Mouse (Mus musculus) central nervous system, embryonic 14 days (tissue): Measurements from ENCODE around the gene Mup6. TPM values are rescaled to one million over a fixed set of nuclear protein-coding genes. Genes with fewer than 3 reads are reported as not detected.

ENCODE experiments used
- polyA plus RNA-seq: library from polyadenylated mRNA; depleted of rRNA; stranded (reverse); fragments of >200 nt; gene quantifications from 2 replicates; pipeline ENCODE4 v1.2.3, GENCODE M21; 2012; rRNA removed

Gene Mup6
- polyA plus RNA-seq: not detected in 2 replicates

DNA sequence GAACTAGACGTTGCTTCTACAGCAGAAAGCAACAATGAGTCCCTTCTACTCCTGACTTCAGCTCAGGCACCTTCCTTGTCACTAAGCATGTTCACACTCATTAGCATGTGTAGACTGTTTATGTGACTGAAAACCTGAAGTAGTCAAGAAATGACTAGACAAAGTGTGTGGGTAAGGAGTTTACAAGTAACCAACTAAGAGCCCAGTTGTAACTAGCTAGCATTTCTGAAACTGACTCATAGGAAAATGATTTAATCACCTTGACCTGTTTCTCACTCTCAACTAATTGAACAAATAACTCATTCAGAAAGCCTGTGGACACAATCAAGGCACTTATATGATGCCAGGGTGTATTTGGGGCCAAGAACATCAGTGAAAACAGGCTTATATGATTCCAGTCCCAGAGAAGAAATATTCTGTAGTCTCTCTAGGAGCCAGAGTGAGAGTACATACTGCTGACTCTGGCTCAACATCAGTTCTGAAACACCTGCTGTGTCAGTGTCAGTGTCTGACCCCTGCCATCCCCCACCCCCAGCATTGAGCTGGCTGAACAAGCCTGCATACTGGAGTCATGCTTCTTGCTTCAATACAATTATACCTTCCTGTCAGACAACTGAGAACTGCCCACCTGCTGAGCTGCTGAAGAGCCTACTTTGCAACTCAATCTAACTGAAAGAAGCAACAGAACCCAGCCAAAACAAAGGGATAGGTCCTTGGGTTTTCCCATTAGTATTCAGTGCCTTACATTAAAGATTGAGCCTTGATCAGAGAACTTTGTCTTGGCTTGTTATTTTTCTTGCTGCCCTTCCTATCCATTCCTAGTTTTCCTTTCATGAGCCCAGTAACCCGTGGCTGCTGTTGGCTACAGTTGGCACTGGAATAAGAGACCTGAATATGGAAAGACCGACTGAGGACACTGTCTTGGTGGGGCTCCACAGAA is at the start of gene Mup6:
Gene Mup6, plus strand, starts transcription at position 890 of the 940 bp plus-strand sequence.

DNA sequence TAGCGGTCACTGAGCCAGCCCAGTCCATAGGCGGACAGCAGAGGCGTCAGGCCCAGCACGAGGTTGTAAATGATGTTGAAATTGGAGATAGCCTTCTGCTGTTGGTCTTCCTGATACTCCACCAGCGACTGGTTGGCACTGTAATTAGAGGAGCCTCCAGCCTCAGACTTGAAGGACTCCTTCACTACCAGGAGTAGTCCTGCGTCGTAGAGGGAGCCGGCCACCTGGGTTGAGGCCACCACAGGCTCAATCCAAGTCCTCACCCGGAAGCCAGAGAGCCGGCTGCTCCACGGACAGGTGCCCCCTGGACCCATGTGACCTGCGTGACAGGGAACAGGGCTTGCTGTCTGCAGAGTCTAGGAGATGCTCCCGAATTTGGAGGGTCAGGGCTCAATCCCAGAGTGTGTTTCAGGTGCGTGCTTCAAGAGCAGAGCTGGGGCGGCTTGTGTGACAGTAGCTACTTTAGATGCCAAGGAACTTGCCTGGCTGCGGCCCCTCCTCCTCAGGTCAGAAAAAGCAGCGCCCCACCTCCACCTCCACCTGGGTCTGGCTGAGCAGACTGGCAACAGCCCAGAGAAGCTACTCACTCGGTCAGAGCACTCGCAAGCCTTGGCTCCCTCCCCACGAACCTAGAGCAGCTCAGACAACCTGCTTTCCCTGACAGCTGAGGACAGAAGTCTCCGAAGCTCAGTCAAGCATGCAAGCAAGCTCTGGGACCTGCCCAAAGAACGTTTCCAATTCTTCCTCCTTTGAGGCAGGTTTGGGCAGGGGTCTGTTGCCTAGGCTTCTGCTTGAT is 49.3 kb upstream of the Mup6 start, which contains the start of gene Slc46a2:
Gene Slc46a2, minus strand, starts transcription at position 449 of the 796 bp plus-strand sequence.

DNA sequence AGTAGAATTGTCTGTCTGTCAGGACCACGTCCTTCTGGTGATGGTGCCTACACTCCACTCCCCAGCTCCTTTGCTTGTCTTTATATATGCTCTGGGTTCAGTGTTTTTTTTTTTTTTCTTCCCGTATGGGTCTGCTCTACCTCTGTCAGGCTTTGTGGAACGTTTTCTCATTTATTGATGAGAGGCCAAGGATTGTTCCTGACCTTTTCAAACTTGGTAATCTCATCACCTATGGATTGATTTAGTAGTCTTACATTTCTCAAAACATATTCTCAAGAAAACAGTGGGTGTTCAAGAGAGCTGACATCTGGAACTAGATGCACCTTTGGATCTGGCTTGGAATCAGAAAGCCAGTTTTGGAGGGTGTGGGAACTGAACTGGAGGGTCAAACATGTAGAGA is 3.5 kb upstream of the Mup6 start, which contains the start of gene Mup4:
Gene Mup4, minus strand, starts transcription at position 101 of the 400 bp plus-strand sequence.

Other genes starting within 250 kb of the Mup6 start
- 27.5 and 33.3 TPM in 2 replicates for gene Inip, start 162.7 kb upstream of the Mup6 start, polyA plus RNA-seq
- gene Snx30, start 158.5 kb upstream of the Mup6 start, polyA plus RNA-seq: 10.3 and 11.3 TPM in 2 replicates
- not detected in 2 replicates for gene Slc46a2, start 49.2 kb upstream of the Mup6 start, polyA plus RNA-seq
- gene Mup4, start 3.6 kb upstream of the Mup6 start, polyA plus RNA-seq: not detected in 2 replicates
- gene Mup7, start 106.2 kb downstream of the Mup6 start, polyA plus RNA-seq: not detected in 2 replicates
- gene Mup2, start 190.0 kb downstream of the Mup6 start, polyA plus RNA-seq: not detected in 2 replicates